Mouse (Mus musculus) liver, embryonic 12.5 days (tissue): ENCODE data around the gene Simc1. TPM values are rescaled to one million over a fixed set of nuclear protein-coding genes. Genes with fewer than 3 reads are reported as not detected.

Source experiments
- ATAC-seq: fragments of 200-750 bp; cut with Nextera tagmentation; 2 replicates; pipeline ENCODE4 v1.8.0; 2017; ENCODE audit warnings: moderate number of reproducible peaks, mild to moderate bottlenecking, moderate library complexity
- H3K27ac ChIP-seq: fragments of 300-500 bp; sonication (generic); 2 replicates; pipeline ENCODE4 v1.5.1; 2016; ENCODE audit warnings: mild to moderate bottlenecking
- H3K27me3 ChIP-seq: fragments of 300-500 bp; sonication (generic); replicated peaks from 2 replicates; pipeline ENCODE4 v1.6.1; 2016; ENCODE audit warnings: mild to moderate bottlenecking, moderate library complexity
- H3K36me3 ChIP-seq: fragments of 300-500 bp; sonication (generic); 2 replicates; pipeline ENCODE4 v1.6.1; 2016; ENCODE audit warnings: mild to moderate bottlenecking, moderate library complexity
- H3K4me1 ChIP-seq: fragments of 300-500 bp; sonication (generic); 2 replicates; pipeline ENCODE4 v1.6.1; 2016
- H3K4me2 ChIP-seq: fragments of 300-500 bp; sonication (generic); 2 replicates; pipeline ENCODE4 v1.6.1; 2016; ENCODE audit warnings: mild to moderate bottlenecking, moderate library complexity
- H3K4me3 ChIP-seq: fragments of 300-500 bp; sonication (generic); 2 replicates; pipeline ENCODE4 v1.5.1; 2016; ENCODE audit warnings: mild to moderate bottlenecking, moderate library complexity
- H3K9ac ChIP-seq: fragments of 300-500 bp; sonication (generic); 2 replicates; pipeline ENCODE4 v1.6.1; 2016; ENCODE audit warnings: mild to moderate bottlenecking, moderate library complexity
- H3K9me3 ChIP-seq: fragments of 300-500 bp; sonication (generic); replicated peaks from 2 replicates; pipeline ENCODE4 v1.6.1; 2016; ENCODE audit warnings: mild to moderate bottlenecking, moderate library complexity
- WGBS: fragments of 180-500 bp; shearing (Covaris S2); methylation state at CpG from one replicate; pipeline ENCODE4 v1.1.7; 2016; ENCODE audit not compliant: insufficient replicate concordance; 5-methylcytosine and 5-hydroxymethylcytosine counted together
- polyA plus RNA-seq: library from polyadenylated mRNA; unstranded; fragments of >200 nt; fragmentation: Nextera tagmentation; extraction: Ambion mirVana; gene quantifications from 2 replicates; pipeline ENCODE4 v1.2.1, GENCODE M21; 2016

The Simc1 gene
- polyA plus RNA-seq, 1 experiment from 2014 or later, result 4.3 TPM

DNA sequence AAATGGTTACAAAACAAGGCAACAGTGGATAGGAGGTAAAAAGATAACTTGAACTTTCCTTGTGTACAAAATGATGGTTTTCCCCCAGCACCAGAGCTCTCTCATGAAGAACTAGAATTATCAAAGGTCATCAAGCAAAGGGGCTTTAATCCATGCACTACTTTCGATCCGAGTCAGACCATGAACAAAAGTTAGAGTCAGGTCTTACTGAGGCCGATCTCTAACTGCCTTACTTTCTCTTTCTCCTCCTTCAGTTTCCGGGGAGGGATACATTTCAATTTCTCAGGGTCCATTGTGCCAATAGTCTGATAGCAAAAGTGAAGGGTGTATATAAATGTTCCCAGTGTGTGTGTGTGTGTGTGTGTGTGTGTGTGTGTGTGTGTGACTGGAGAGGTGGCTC is 69.0 kb downstream of the Simc1 start:
- Histone ChIP-seq H3K36me3 (no peaks in the 10 kb centered on the region), H3K9ac (no peak overlapping the region), H3K27ac (no peak overlapping the region), H3K4me1 (peaks cover 34% of the 10 kb centered on the region), H3K9me3 (no peaks in the 10 kb centered on the region), H3K4me2 (no peak overlapping the region), H3K27me3 (no peaks in the 10 kb centered on the region; the same call in 1 of the 2 replicates), H3K4me3 (no peak overlapping the region)
- ATAC-seq, result no peak
- WGBS, result 64% methylated on average over 4 of the region's 4 CpGs

DNA sequence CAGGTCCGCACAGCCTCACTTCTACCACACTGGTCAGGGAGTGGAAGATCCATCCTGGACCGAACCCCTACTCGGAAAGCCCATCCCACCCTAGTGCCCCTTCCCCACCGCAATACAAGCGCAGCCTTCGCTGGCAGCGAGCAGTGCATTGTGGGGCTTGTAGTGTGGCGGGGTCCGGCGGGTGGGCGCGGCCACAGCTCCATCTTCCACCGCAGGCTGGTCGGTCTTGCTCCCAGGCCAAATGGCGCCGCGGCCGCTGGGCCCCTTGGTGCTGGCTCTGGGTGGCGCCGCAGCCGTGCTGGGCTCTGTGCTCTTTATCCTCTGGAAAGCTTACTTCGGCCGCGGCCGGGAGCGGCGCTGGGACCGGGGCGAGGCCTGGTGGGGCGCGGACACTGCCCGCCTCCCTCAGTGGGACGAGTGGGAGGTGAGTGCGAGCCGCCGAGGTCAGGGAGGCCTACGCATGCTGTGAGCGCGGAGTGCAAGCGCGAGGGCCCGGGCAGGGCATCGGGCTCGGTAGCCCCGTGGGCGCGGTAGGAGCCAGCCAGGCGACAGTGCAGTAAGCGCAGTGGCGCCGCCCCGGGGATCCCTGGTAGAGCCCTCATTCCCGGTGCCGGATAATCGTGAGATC is 71.4 kb downstream of the Simc1 start, which contains the start of gene Arl10:
TSS of gene Arl10 (plus strand) at position 162 of the 628 bp plus-strand sequence.
- WGBS, result under 1% methylated on average over 55 of the region's 55 CpGs
- peak; percentile 81 for ATAC-seq
- peak within 1 kb of the TSS; percentile 64 for H3K27ac ChIP-seq
- H3K9me3 ChIP-seq, result no peaks in the 10 kb centered on the region
- no peaks in the 10 kb centered on the region; the same call in 1 of the 2 replicates for H3K27me3 ChIP-seq
- peak within 1 kb of the TSS; percentile 74 for H3K4me3 ChIP-seq
- peaks cover 41% of the 10 kb centered on the region for H3K4me1 ChIP-seq
- peaks cover 16% of the 10 kb centered on the region for H3K36me3 ChIP-seq
- peak within 1 kb of the TSS; percentile 94 for H3K4me2 ChIP-seq
- H3K9ac ChIP-seq, result peak within 1 kb of the TSS; percentile 77

DNA sequence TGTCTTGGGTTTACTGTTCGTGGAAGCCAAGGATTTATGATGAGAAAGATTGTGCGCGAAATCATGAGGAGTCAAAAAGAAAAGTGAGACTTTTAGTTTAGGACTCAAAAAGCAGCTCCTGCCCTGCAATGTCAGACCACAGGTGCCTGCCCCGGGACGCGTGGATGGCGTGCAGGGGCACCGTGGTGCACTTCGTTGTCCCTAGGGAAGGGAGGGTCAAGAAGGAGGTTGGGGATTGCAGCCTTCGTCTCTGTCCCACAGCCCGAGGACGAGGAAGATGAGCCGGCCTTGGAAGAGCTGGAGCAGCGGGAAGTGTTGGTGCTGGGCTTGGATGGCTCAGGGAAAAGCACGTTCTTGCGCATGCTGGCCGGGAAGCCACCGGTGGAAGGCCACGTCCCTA is 71.9 kb downstream of the Simc1 start:
- peak overlapping the region; percentile 77 for H3K9ac ChIP-seq
- no peak for ATAC-seq
- peak overlapping the region; percentile 74 for H3K4me3 ChIP-seq
- peak overlapping the region; percentile 64; the same call in 1 of the 2 replicates for H3K27ac ChIP-seq
- H3K27me3 ChIP-seq, result no peaks in the 10 kb centered on the region; the same call in 1 of the 2 replicates
- 5% methylated on average over 19 of the region's 19 CpGs for WGBS
- no peaks in the 10 kb centered on the region for H3K9me3 ChIP-seq
- peak overlapping the region; percentile 94 for H3K4me2 ChIP-seq
- H3K4me1 ChIP-seq, result peaks cover 41% of the 10 kb centered on the region
- peaks cover 19% of the 10 kb centered on the region for H3K36me3 ChIP-seq

DNA sequence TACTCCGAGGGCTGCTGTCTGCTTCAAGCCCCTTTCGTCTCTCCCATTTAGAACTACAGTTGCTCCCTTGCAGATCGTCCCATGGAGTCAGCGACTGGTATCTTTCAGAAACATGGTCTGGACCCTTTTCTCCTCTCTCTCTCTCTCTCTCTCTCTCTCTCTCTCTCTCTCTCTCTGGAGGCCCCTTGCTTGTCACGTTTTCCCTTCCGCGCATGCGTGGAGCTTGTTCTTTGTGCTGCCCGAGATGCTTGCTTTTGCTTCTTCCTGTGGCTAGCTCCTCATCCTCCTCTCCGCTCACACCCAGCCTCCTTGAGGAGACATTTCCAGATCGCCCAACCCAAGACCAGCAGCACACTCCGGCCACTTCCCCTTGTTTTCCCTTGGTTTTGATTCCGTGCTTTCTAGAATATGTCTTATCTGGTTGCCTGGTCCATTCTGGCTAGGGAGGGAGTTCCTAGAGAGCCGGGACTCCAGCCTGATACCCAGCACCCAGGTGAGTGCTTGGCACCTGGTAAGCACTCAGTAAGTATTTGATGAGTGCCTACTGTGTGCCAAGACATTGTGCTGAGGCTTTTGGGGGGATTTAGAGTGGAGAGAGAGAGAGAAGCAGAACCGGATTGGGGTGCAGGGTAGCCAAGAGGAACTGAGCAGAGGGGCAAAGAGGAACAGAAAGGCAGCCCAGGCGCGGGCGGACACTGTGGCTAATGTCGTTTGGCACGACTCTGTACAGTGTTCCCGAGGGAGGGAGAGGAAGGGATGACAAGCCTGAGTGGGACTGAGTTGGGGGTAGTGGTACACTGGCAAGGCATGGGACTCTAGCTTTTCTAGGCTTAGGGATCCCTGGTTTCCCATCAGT is 74.3 kb downstream of the Simc1 start:
- WGBS, result 62% methylated on average over 21 of the region's 21 CpGs
- no peaks in the 10 kb centered on the region for H3K9me3 ChIP-seq
- 0 out of 2 replicates have a peak overlapping the region, but pooled peaks have one; percentile 5 for H3K4me2 ChIP-seq
- peaks cover 43% of the 10 kb centered on the region for H3K36me3 ChIP-seq
- no peak overlapping the region for H3K27ac ChIP-seq
- no peak for ATAC-seq
- H3K4me3 ChIP-seq, result no peak overlapping the region
- H3K27me3 ChIP-seq, result no peaks in the 10 kb centered on the region; the same call in 1 of the 2 replicates
- peaks cover 41% of the 10 kb centered on the region for H3K4me1 ChIP-seq
- H3K9ac ChIP-seq, result no peak overlapping the region

DNA sequence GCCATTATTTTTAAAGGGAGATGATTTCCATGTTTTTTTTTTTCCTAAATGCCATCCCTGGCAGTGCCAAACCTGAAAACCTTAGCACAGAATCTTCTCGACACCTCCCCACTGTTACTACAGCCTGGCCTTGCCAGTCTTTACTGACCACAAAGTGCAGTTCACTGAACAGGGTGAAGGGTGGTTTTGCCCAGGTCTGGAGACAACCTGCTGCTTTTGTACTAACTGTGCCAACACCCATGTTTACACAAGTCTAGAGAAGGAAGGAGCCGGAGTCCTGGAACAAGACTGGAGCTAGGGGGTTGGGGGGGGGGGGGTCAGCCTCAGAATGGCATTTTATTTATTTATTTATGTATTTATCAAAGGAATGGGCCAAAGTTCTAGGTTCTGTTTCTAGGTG is 77.8 kb downstream of the Simc1 start:
- H3K4me3 ChIP-seq, result no peak overlapping the region
- no peaks in the 10 kb centered on the region for H3K9me3 ChIP-seq
- 87% methylated on average over 2 of the region's 2 CpGs for WGBS
- peaks cover 78% of the 10 kb centered on the region for H3K36me3 ChIP-seq
- no peak overlapping the region for H3K4me2 ChIP-seq
- H3K4me1 ChIP-seq, result peaks cover 14% of the 10 kb centered on the region
- no peak overlapping the region for H3K27ac ChIP-seq
- ATAC-seq, result no peak
- no peaks in the 10 kb centered on the region for H3K27me3 ChIP-seq
- no peak overlapping the region for H3K9ac ChIP-seq

DNA sequence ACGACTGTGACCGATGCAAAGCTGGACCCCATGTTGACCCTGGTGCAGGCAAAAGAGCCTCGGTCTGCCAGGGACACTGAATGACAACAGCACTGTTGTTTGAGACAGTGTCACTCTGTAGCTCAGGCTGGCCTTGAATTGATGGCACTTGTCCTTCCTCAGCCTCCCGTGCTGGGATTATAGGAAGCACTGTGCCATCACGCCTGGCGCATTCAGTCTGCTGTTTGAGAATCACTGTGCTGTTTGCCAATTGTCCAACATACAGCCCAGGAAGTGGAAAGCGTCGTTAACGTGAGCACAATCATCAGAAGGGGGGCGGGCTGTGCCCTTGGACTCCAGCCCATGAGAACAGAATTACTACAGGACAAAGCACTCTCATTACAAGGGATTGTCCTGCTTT is 78.5 kb downstream of the Simc1 start:
- Histone ChIP-seq H3K4me1 (peaks cover 14% of the 10 kb centered on the region), H3K9me3 (no peaks in the 10 kb centered on the region), H3K4me3 (no peak overlapping the region), H3K27me3 (no peaks in the 10 kb centered on the region), H3K9ac (no peak overlapping the region), H3K36me3 (peaks cover 85% of the 10 kb centered on the region), H3K4me2 (no peak overlapping the region), H3K27ac (no peak overlapping the region)
- no peak for ATAC-seq
- 72% methylated on average over 10 of the region's 10 CpGs for WGBS

DNA sequence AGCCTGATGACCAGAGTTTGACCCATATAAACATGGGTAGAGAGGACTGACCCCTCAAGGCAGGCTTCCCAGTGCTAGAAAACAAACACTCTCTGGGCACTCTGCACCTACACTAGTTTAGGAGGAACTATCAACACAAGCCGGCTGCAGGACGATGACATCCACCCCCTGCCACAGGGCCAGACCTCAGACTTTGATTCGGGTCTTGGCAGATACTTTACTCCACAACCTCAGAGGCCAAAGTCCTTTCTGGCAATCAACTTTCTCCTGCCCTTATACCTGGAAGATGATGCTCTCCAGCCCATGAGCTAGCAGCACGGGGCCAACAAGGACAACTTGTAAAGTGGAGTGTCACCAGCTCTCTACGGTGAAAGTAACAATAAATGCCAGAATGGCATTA is 79.3 kb downstream of the Simc1 start:
- Histone ChIP-seq H3K9ac (no peak overlapping the region), H3K27ac (no peak overlapping the region), H3K4me2 (no peak overlapping the region), H3K9me3 (no peaks in the 10 kb centered on the region), H3K4me3 (no peak overlapping the region), H3K27me3 (no peaks in the 10 kb centered on the region), H3K4me1 (peaks cover 11% of the 10 kb centered on the region), H3K36me3 (peaks cover 93% of the 10 kb centered on the region)
- 74% methylated on average over 5 of the region's 5 CpGs for WGBS
- ATAC-seq, result no peak

DNA sequence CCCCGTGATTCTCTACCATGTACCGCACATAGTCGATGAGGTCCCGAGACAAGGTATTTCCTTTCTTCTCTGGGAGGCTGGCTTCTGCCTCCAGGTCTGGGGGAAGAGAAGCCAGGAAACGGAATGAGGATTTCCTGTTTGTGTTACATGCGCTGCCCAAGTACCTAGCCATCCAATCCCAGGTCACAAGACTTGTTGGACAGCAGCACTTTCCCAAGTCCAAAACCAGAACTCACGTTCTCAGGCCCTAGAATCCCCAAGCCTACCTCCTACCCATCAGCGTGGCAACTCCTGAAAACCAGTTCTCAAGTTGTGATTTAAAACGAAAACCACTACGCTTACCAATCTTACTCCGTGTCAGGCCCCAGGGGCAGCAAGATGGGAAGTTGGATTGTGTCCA is 82.3 kb downstream of the Simc1 start:
- Histone ChIP-seq H3K27me3 (no peaks in the 10 kb centered on the region), H3K36me3 (peaks cover 75% of the 10 kb centered on the region), H3K4me1 (peaks cover 11% of the 10 kb centered on the region), H3K9ac (no peak overlapping the region), H3K9me3 (no peaks in the 10 kb centered on the region), H3K4me2 (no peak overlapping the region), H3K27ac (no peak overlapping the region), H3K4me3 (no peak overlapping the region)
- 84% methylated on average over 11 of the region's 11 CpGs for WGBS
- ATAC-seq, result no peak

DNA sequence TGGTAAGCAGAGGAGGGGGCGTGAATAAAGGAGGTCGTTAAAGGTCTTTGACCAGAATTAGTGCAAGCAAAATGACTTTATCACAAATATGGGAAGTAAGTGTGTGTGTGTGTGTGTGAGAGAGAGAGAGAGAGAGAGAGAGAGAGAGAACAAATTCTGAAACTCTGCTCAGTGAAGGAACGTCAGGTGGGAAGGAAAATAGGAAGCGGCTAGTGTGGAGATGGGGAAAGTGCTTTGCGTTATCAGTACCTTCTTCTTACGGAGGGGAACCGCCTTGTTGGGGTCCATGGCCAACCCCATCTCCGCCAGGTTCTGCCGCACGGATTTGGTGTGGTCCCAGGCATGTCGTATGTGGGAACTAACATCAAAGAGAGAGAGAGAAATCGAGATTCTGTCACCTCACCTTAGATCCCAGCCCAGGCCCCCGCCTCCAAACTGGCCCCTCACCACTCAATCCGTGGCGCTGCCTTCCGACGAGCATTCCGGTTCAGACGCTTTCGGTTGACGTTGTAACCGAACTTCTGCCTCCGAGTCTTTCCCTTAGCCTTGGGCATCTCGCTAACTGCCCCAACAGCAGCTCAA is 85.9 kb downstream of the Simc1 start:
- H3K4me2 ChIP-seq, result peak overlapping the region; percentile 86
- H3K36me3 ChIP-seq, result peaks cover 54% of the 10 kb centered on the region
- H3K27ac ChIP-seq, result peak overlapping the region; percentile 65
- H3K27me3 ChIP-seq, result no peaks in the 10 kb centered on the region
- ATAC-seq, result peak; percentile 36
- H3K4me3 ChIP-seq, result peak overlapping the region; percentile 91
- H3K9ac ChIP-seq, result peak overlapping the region; percentile 91
- 1% methylated on average over 24 of the region's 24 CpGs for WGBS
- H3K4me1 ChIP-seq, result peaks cover 24% of the 10 kb centered on the region
- no peaks in the 10 kb centered on the region for H3K9me3 ChIP-seq

DNA sequence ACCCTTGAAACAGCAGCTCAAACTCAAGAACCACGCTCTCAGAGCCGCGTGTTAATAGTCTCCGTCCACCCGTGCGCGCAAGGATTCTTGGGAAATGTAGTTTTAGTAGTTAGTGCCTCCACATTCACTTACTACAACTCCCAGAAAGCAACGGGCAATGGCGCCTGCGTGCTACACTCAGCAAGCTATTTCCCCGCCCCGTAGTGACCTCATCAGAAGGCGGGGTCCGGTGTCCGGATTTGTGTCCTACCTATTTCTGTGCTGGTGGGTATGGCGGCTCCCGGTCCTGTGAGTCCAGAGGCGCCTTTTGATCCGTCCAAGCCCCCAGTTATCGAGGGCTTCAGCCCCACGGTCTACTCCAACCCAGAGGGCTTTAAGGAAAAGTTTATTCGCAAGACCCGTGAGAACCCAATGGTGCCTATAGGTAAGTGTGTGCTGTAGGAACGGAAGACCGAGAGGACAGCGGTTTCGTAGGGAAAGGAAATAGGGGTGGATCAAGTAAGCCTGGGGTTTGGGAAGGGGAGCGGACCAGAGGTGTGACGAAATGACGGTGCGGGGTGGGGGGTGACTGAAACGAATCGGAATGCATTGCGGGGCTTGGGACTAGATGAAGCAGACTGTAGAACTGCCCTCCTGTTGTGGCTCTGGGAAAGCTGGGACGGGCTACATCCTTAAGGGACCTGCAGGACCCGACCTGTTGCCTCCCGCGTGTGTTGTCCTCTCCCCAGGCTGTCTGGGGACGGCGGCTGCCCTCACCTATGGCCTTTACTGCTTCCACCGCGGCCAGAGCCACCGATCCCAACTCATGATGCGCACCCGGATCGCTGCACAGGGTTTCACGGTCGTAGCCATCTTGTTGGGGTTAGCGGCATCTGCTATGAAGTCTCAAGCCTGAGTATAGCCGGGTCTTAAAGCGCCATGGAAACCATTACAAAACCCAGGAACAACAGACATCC is 86.7 kb downstream of the Simc1 start, which contains the start of the genes Nop16 and Higd2a:
TSS of gene Nop16 (minus strand) at position 95 of the 956 bp plus-strand sequence.
TSS of gene Higd2a (plus strand) at position 212 of the 956 bp plus-strand sequence.
- peaks cover 53% of the 10 kb centered on the region for H3K36me3 ChIP-seq
- H3K27me3 ChIP-seq, result no peaks in the 10 kb centered on the region
- peak within 1 kb of the TSS; percentile 91 for H3K9ac ChIP-seq
- H3K9me3 ChIP-seq, result no peaks in the 10 kb centered on the region
- ATAC-seq, result peak; percentile 97
- H3K4me1 ChIP-seq, result peaks cover 24% of the 10 kb centered on the region
- WGBS, result under 1% methylated on average over 51 of the region's 51 CpGs
- H3K4me2 ChIP-seq, result peak within 1 kb of the TSS; percentile 86
- H3K4me3 ChIP-seq, result peak within 1 kb of the TSS; percentile 91
- peak within 1 kb of the TSS; percentile 84 for H3K27ac ChIP-seq

DNA sequence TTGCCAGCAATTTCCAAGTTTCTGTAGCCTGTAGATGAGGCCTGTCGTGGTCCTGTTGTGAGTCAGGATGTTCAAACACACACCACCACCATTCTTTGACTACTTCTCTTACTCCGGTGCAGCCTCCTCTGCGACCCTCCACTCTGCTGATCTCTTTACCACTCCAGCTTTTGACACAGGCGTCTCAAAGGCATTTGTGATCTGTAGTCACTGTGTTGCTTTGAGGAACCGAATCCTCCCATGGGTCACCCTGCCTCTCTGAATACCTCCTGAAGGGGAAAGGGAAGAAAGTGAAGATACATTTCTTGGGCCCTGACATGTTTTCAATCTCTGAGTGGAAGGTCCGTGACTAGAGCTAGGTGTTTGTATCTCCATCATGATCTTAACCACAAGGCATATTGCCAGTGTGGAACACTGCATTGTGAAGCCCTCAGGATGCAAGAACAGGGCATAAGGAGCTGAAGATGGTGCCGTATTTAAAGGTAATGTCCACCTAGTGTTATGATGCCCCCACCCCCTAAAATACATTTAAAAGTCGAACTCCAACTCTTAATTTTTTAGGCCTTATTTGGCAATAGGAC is 88.3 kb downstream of the Simc1 start:
- Histone ChIP-seq H3K27ac (no peak overlapping the region), H3K4me1 (peaks cover 24% of the 10 kb centered on the region), H3K36me3 (peaks cover 53% of the 10 kb centered on the region), H3K9me3 (no peaks in the 10 kb centered on the region), H3K9ac (0 out of 2 replicates have a peak overlapping the region, but pooled peaks have one; percentile 91), H3K4me2 (peak overlapping the region; percentile 86), H3K27me3 (no peaks in the 10 kb centered on the region), H3K4me3 (peak overlapping the region; percentile 91; the same call in 1 of the 2 replicates)
- WGBS, result 77% methylated on average over 8 of the region's 8 CpGs
- ATAC-seq, result no peak
